Mouse (Mus musculus) lung, postnatal 0 days (tissue): ENCODE data around the gene Galc.

Source experiments
- CTCF ChIP-seq: IDR thresholded peaks from 2 replicates; pipeline ENCODE4 v1.5.1; 2016; ENCODE audit warnings: antibody characterized with exemption, mild to moderate bottlenecking
- EP300 ChIP-seq: IDR thresholded peaks from 2 replicates; pipeline ENCODE4 v1.6.1; 2016; ENCODE audit warnings: antibody characterized with exemption, mild to moderate bottlenecking, control low read depth

DNA sequence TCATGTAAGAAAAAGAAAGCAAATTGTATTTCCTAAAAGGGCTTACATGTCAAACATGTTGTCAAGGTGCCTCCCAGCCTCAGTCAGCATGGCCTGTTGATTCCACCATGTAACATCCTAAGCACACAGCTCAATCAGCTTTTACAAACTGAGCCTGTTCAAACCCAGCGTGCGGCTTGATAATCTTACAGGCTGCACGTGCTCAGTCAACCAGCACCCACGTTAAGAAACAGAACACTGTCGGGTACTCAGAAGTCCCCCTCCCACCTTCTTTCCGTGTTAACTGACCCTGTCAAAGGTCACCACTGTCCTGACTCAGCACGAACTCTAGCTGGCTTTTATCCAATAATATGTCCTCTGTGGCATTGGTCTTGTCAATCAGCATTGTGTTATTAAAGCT, 13.2 kb upstream of the Galc start:
- TF ChIP-seq CTCF (no peak), EP300 (no peak)
